Mouse (Mus musculus) E14TG2a.4 (cell line): ENCODE results near the gene Ms4a6b.
"Not testable (repeated sequence)": the region's sequence is repeated elsewhere in the genome, so short reads cannot be mapped to it uniquely, and the experiment has no call there.

ENCODE experiments used
- H3K27me3 ChIP-seq: 2 replicates; pipeline ENCODE4 v1.6.1; 2014; ENCODE audit warnings: low read length, control low read depth; ENCODE audit not compliant: insufficient read depth
- H3K36me3 ChIP-seq: 2 replicates; pipeline ENCODE4 v1.6.1; 2014; ENCODE audit warnings: low read length, control low read depth; ENCODE audit not compliant: insufficient read depth
- H3K4me1 ChIP-seq: replicated peaks from 2 replicates; pipeline ENCODE4 v1.6.1; 2014; ENCODE audit warnings: low read depth, low read length, control low read depth
- H3K4me3 ChIP-seq: replicated peaks from 2 replicates; pipeline ENCODE4 v1.5.1; 2014; ENCODE audit warnings: mild to moderate bottlenecking, low read length
- H3K9me3 ChIP-seq: 2 replicates; pipeline ENCODE4 v1.6.1; 2014; ENCODE audit warnings: low read length, control low read depth
- CTCF ChIP-seq: conservative IDR thresholded peaks from 2 replicates; pipeline ENCODE4 v1.5.1; 2014; ENCODE audit warnings: low read length
- NANOG ChIP-seq: IDR thresholded peaks from 2 replicates; pipeline ENCODE4 v1.6.1; 2014; ENCODE audit warnings: borderline replicate concordance, low read length, mixed read lengths
- POU5F1 ChIP-seq: IDR thresholded peaks from 2 replicates; pipeline ENCODE4 v1.6.1; 2014; ENCODE audit warnings: low read length, borderline replicate concordance

The Ms4a6b gene

DNA sequence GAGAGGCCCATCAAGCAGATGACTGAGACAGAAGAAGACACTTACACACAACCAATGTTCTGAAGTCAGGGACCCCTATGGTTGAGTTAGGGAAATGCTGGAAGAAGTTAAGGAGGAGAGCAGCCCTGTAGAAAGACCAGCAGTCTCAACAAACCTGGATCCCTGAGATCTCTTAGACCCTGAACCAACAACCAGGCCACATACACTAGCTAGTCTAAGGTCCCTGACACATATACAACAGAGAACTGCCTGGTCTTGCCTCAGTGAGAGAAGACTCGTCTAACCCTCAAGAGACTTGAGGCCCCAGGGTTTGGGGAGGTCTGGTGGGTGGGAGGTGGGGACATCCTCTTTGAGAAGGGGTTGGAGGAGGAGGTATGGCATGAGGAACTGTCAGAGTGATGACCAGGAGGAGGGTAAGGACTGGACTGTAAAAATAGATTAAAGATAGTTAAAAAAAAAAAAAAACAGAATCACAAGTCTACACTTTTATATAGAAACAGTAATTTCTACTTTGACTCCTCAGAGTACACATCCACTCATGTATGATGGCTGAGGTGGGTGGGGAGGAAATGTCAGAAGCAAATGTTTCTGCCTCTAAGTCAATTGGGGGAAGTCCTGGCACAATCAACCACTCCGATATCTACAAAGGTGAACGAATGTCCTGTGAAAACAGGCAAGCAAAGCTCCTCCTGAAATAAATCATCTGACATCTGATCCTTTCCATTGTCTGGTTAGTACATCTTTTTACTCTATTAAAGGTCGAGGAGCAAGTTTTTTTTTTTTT, 24.7 kb upstream of the Ms4a6b start:
- H3K4me3 ChIP-seq: no peak overlapping the region
- no peaks in the 10 kb centered on the region for H3K36me3 ChIP-seq
- no peaks in the 10 kb centered on the region for H3K27me3 ChIP-seq
- H3K9me3 ChIP-seq: no peaks in the 10 kb centered on the region
- no peak for TF ChIP-seq POU5F1
- no peaks in the 10 kb centered on the region for H3K4me1 ChIP-seq

DNA sequence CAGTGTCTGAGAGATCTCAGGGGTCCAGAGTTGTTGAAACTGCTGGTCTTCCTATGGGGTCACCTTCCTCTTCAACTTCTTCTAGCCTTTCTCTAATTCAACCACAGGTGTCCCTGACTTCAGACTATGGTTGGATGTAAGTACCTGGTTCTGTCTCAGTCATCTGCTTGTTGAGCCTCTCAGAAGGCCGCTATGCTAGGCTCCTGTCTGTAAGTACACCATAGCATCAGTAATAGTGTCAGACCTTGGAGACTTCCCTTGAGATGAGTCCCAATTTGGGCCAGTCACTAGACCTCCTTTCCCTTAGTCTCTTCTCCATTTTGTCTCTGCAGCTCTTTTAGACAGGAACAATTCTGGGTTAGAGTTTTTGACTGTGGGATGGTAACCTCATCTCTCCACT, 23.6 kb upstream of the Ms4a6b start:
- Histone ChIP-seq H3K9me3 (no peaks in the 10 kb centered on the region), H3K27me3 (no peaks in the 10 kb centered on the region), H3K4me1 (no peaks in the 10 kb centered on the region), H3K36me3 (no peaks in the 10 kb centered on the region), H3K4me3 (no peak overlapping the region)
- TF ChIP-seq POU5F1 (no peak), CTCF (no peak), NANOG (no peak)

DNA sequence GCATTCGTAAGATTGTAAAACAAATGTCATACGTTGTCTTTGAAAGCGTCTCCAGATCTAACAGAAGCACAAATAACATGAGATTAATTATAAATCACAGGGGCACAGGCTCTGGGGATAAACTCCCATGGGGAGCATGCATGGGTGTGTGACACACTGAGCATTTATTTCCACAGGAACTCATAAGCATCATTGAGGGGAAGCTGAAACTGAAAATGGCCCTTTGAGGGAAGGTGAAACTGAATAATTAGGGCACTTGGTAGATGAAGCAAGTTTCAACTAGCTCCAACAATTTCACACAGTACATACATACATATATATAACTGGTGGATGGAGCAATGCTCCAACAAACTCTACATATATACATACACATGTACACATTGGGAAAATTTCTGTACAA, 21.8 kb upstream of the Ms4a6b start:
- TF ChIP-seq CTCF (no peak), NANOG (no peak), POU5F1 (no peak)
- Histone ChIP-seq H3K4me1 (no peaks in the 10 kb centered on the region), H3K36me3 (no peaks in the 10 kb centered on the region), H3K27me3 (no peaks in the 10 kb centered on the region), H3K4me3 (no peak overlapping the region), H3K9me3 (no peaks in the 10 kb centered on the region)

DNA sequence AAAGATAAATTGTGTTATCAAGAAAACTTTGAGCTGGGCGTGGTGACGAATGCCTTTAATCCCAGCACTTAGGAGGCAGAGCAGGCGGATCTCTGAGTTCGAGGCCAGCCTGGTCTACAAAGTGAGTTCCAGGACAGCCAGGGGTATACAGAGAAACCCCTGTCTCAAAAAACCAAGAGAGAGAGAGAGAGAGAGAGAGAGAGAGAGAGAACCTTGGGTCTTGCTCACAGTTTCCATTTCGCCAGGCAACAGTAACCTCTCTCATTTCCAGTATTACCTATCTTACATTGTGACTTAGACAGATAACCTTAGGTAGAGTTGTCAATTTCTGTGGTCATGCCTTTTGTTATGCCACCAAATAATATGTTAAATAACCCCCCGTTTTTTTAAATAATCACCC, 20.0 kb upstream of the Ms4a6b start:
- H3K9me3 ChIP-seq: no peaks in the 10 kb centered on the region

DNA sequence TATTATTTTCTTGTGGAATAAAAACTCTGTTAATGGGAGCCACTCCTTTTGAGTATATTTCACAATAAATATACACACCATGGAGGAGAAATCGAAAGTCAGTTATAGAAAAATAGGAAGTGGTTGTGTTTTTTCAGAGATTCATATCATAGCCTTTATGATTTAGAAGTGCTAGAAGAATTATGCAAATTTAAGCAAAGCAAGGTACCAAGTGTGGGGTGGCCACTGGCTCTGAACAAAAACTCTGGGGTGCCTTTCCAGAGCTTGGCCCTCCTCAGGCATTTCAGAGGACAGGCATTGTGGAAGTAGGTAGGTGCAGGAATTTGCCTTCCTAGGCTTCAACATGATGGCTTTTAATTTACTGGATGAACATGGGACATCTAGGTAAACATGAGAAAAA, 19.0 kb upstream of the Ms4a6b start:
- H3K27me3 ChIP-seq, H3K9me3 ChIP-seq, H3K36me3 ChIP-seq, H3K4me1 ChIP-seq, H3K4me3 ChIP-seq: not testable (repeated sequence)

More for the DNA sequence above, 20.0 kb upstream of the Ms4a6b start:
- H3K4me1 ChIP-seq: no peaks in the 10 kb centered on the region
- no peak overlapping the region for H3K4me3 ChIP-seq
- H3K27me3 ChIP-seq: no peaks in the 10 kb centered on the region
- TF ChIP-seq POU5F1 (no peak), CTCF (no peak), NANOG (no peak)
- H3K36me3 ChIP-seq: no peaks in the 10 kb centered on the region

DNA sequence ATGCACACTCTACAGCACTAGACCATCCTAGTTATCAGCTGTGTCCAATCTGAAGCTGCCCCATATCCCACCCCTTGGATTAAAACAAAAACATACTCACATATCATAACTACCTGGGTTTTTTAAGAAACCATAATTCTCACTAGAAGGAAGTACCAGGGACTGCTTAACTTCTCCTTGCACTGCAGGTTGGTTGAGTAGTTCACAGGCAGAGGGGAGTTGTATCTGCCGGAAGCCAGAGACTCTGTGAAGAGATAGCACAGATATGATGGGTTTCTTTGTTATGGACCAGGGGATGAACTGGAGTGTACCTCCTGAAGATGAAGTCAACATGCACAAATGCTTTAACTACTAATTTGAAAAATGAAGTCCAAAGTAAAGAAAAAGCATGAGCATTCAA, 15.5 kb upstream of the Ms4a6b start:
- no peaks in the 10 kb centered on the region for H3K27me3 ChIP-seq
- no peaks in the 10 kb centered on the region for H3K36me3 ChIP-seq
- TF ChIP-seq NANOG: no peak
- H3K4me3 ChIP-seq: no peak overlapping the region
- H3K9me3 ChIP-seq: no peaks in the 10 kb centered on the region
- no peaks in the 10 kb centered on the region for H3K4me1 ChIP-seq

DNA sequence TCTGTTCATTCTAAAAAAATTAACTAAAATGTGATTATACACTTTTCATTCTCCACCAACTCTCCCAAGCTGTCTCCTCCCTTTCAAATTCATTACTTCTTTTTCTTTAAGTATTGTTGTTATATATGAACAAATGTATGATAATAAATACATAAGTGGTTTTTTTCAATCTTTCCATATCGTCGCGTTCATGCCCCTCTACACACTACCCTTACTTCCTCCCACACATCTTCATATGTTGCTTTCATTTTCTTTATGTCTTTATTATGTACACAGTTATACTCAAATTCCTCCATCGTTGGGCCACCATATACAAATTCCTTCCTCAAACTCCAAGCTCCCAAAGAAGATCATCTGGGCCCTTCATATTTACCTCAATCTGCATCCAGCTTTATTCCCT, 15.0 kb upstream of the Ms4a6b start:
- Histone ChIP-seq H3K27me3 (no peaks in the 10 kb centered on the region), H3K9me3 (no peaks in the 10 kb centered on the region), H3K36me3 (no peaks in the 10 kb centered on the region), H3K4me3 (no peak overlapping the region), H3K4me1 (no peaks in the 10 kb centered on the region)
- no peak for TF ChIP-seq POU5F1
- no peak for TF ChIP-seq NANOG
- TF ChIP-seq CTCF: no peak

DNA sequence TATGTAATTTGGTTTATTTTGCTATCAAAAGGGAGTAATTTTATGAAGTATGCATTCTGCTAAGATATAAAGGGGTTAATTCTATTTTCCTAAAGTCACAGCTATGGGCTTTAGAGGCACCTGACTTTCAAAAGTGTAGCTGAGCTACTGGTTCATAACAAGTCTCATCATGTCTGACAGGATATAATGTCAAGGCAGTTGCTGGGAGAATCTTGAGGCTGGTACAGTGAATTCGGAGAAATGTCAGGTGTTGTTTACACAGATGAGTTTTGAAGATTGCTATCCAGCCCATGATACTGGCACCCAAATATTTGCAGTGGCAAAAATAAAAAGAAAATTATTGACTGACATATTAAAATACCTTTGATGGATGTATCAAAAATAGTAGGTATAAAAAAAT, 11.5 kb upstream of the Ms4a6b start:
- Histone ChIP-seq H3K4me1 (no peaks in the 10 kb centered on the region), H3K27me3 (no peaks in the 10 kb centered on the region), H3K36me3 (no peaks in the 10 kb centered on the region), H3K4me3 (no peak overlapping the region), H3K9me3 (no peaks in the 10 kb centered on the region)
- TF ChIP-seq NANOG: no peak
- no peak for TF ChIP-seq CTCF
- no peak for TF ChIP-seq POU5F1

DNA sequence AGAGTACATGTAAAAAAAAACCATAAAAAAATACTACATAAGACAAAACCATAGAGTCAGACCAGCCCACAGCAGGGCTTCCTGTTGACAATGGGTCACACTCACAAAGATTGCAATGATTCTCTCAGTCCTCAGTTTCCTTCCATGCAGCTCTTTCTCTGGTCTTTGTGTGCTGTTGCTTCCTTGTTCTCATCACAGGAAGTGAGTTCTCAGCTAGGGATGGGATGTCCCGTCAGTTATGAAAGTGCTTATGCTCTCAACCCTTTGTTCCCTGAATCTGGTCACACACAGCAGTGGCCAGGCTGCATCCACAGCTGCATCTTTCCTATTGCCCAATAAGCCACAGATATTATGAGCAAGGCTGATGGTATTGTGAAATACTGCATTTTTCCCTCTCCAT, 2.9 kb upstream of the Ms4a6b start:
- no peak for TF ChIP-seq CTCF
- no peak for TF ChIP-seq NANOG
- no peak for TF ChIP-seq POU5F1
- H3K4me1 ChIP-seq: no peaks in the 10 kb centered on the region
- no peak overlapping the region for H3K4me3 ChIP-seq
- no peaks in the 10 kb centered on the region for H3K9me3 ChIP-seq
- H3K36me3 ChIP-seq: no peaks in the 10 kb centered on the region
- no peaks in the 10 kb centered on the region for H3K27me3 ChIP-seq
